Mouse (Mus musculus) midbrain, embryonic 16.5 days (tissue): ENCODE data around the gene Zfp780b. TPM values are rescaled to one million over a fixed set of nuclear protein-coding genes. Genes with fewer than 3 reads are reported as not detected.
"Not testable (repeated sequence)": the region's sequence is repeated elsewhere in the genome, so short reads cannot be mapped to it uniquely, and the experiment has no call there.

ENCODE experiments used
- ATAC-seq: fragments of 200-750 bp; cut with Nextera tagmentation; 2 replicates; pipeline ENCODE4 v1.8.0; 2017; ENCODE audit warnings: moderate TSS enrichment
- H3K27ac ChIP-seq: fragments of 300-500 bp; sonication (generic); 2 replicates; pipeline ENCODE4 v1.5.1; 2014; ENCODE audit warnings: mild to moderate bottlenecking, low read length, mixed read lengths
- H3K27me3 ChIP-seq: fragments of 300-500 bp; sonication (generic); 2 replicates; pipeline ENCODE4 v1.6.1; 2014; ENCODE audit warnings: low read depth, low read length, mixed read lengths; ENCODE audit not compliant: control insufficient read depth, insufficient read depth
- H3K36me3 ChIP-seq: fragments of 300-500 bp; sonication (generic); 2 replicates; pipeline ENCODE4 v1.6.1; 2014; ENCODE audit warnings: mild to moderate bottlenecking, low read length, moderate library complexity, mixed read lengths; ENCODE audit not compliant: control insufficient read depth, insufficient read depth
- H3K4me1 ChIP-seq: fragments of 300-500 bp; sonication (generic); 2 replicates; pipeline ENCODE4 v1.6.1; 2014; ENCODE audit warnings: mild to moderate bottlenecking, low read length, mixed read lengths; ENCODE audit not compliant: control insufficient read depth, insufficient read depth
- H3K4me2 ChIP-seq: fragments of 300-500 bp; sonication (generic); 2 replicates; pipeline ENCODE4 v1.6.1; 2014; ENCODE audit warnings: mild to moderate bottlenecking, low read length, mixed read lengths
- H3K4me3 ChIP-seq: fragments of 300-500 bp; sonication (generic); 2 replicates; pipeline ENCODE4 v1.5.1; 2014; ENCODE audit warnings: low read depth, mild to moderate bottlenecking, low read length, moderate library complexity, mixed read lengths
- H3K9ac ChIP-seq: fragments of 300-500 bp; sonication (generic); 2 replicates; pipeline ENCODE4 v1.6.1; 2014; ENCODE audit warnings: low read depth, low read length, mixed read lengths
- H3K9me3 ChIP-seq: fragments of 300-500 bp; sonication (generic); replicated peaks from 2 replicates; pipeline ENCODE4 v1.6.1; 2014; ENCODE audit warnings: mild to moderate bottlenecking, low read length, mixed read lengths; ENCODE audit not compliant: control insufficient read depth, poor library complexity, severe bottlenecking
- WGBS: fragments of 180-500 bp; shearing (Covaris S2); extraction: QIAGEN DNeasy Blood & Tissue Kit; methylation state at CpG from one replicate; pipeline ENCODE4 v1.1.7; 2014; 5-methylcytosine and 5-hydroxymethylcytosine counted together
- polyA plus RNA-seq: library from polyadenylated mRNA; unstranded; fragments of >200 nt; fragmentation: Nextera tagmentation; extraction: Ambion mirVana; gene quantifications from 2 replicates; pipeline ENCODE4 v1.2.1, GENCODE M21; 2015

Gene Zfp780b
- 31.1 and 36.9 TPM in 2 replicates for polyA plus RNA-seq

DNA sequence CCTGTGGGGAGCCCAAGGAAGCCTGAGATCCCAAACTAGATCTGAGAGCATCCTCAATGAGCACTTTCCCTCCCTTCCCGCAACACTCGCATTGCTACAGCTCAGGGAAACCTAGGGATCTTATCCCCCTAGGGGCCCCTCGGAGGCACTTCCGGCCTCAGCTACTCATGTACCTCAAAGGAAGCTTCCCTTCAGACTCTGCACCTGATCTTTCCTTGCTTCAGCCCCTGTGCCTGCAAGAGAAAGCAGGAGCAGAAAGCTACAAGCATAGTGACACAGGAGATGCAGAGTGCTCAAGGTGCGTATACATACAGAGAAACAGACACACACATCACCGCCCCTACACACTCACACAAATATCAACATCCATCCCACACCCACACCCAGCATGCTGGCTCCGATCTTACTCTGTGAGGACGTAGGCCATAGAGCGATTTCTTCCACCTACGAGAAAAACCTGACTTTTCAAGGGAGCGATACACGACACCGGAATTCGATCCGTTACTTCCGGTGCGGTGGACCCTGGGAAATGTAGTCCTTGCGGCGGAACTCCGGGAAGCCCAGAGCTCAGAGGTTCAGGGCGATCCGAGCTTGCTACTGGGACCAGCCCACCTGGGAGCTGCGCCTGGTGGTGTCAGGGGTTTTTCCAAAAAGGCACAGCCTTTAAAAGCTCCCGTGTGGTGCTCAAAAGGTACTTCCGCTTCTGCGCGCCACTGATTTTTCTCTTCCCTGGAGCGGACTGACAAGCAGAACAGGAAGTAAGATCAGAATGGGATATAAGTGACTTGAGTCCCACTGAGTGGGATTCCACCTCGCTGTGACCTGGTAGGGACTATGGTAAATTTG lies at the start of gene Zfp780b:
TSS of gene Zfp780b (minus strand) at position 489 of the 846 bp plus-strand sequence.
- peak; percentile 84 for ATAC-seq
- Histone ChIP-seq H3K27ac (peak within 1 kb of the TSS; percentile 86), H3K36me3 (no peaks in the 10 kb centered on the region; the same call in 1 of the 2 replicates), H3K4me2 (peak within 1 kb of the TSS; percentile 76), H3K27me3 (no peaks in the 10 kb centered on the region), H3K4me1 (peaks cover 17% of the 10 kb centered on the region), H3K9me3 (peaks cover 19% of the 10 kb centered on the region), H3K4me3 (peak within 1 kb of the TSS; percentile 86), H3K9ac (peak within 1 kb of the TSS; percentile 88)
- under 1% methylated on average over 29 of the region's 29 CpGs for WGBS

GRCm38 (mm10) chr7:28014445-28014810 lies 35.5 kb upstream of the Zfp780b start:
- 21% methylated on average over 7 of the region's 7 CpGs for WGBS
- peak overlapping the region; percentile 69 for H3K27ac ChIP-seq
- H3K9me3 ChIP-seq, result no peaks in the 10 kb centered on the region
- H3K9ac ChIP-seq, result peak overlapping the region; percentile 74
- peak overlapping the region; percentile 72 for H3K4me3 ChIP-seq
- no peaks in the 10 kb centered on the region for H3K27me3 ChIP-seq
- H3K36me3 ChIP-seq, result no peaks in the 10 kb centered on the region
- peak overlapping the region; percentile 90 for H3K4me2 ChIP-seq
- ATAC-seq, result peak; percentile 44; the same call in 1 of the 2 replicates
- H3K4me1 ChIP-seq, result peaks cover 9% of the 10 kb centered on the region

DNA sequence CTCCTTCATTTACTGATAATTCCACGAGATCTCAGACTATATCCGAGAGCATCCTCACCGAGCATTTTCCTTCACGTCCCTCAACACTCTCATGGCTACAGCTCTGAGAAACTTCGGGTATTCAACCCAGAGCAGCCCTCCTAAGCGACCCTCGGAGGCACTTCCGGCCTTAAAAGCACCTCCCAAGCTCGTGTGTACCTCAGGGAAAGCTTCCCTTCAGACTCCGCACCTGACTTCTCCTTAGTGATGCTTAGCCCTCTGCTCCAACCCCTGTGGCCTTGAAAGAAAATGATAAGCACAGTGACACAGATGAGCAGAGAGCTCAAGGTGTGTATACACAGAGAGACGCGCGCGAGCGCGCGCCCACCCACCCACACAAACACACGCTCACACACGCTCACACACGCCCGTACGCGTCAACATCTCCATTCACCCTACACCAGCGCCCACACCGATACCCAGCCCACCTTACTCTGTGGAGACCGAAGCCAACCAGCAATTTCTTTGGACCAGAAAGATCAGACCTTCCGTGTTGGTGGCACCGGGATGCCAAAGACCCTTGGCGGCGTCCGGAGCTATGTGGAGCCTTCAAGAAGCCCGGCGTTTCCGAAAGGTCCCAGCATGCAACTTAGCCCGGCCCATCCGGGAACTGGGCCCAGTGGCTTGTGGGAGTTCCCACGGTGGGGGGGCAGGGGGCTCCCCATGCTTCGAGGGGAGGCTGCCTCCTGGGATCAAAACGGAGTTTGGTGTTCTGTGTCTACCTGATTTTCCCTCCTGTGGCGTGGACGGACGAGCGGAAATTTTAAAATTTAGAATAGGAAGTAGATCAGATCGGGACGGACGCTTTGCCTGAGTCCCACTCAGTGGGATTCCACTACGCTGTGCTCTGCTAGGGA lies 34.8 kb upstream of the Zfp780b start, which contains the start of gene Zfp850:
TSS of gene Zfp850 (minus strand) at position 567 of the 896 bp plus-strand sequence.
- under 1% methylated on average over 47 of the region's 47 CpGs for WGBS
- H3K4me1 ChIP-seq, result peaks cover 9% of the 10 kb centered on the region
- H3K27ac ChIP-seq, result peak within 1 kb of the TSS; percentile 69
- H3K9ac ChIP-seq, result peak within 1 kb of the TSS; percentile 74
- H3K9me3 ChIP-seq, result no peaks in the 10 kb centered on the region
- peak within 1 kb of the TSS; percentile 72 for H3K4me3 ChIP-seq
- peak; percentile 93 for ATAC-seq
- H3K36me3 ChIP-seq, result no peaks in the 10 kb centered on the region
- no peaks in the 10 kb centered on the region for H3K27me3 ChIP-seq
- peak within 1 kb of the TSS; percentile 90 for H3K4me2 ChIP-seq

DNA sequence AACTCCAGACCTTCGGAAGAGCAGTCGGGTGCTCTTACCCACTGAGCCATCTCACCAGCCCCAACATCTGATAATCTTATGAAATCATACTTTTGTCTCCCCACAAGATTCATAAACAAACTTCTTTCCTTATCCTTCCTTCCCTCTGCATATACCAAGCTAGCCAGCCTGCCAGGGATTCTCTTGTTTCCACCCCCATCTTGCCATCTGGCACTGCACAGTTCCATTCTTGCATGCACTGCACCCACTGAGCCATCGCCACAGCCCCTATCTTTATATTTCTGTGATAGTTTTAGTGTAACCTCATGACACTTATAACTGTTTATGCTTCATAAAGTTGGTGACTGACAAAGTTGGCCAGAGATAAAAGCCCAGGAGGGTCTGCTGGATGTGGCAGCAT lies 31.3 kb upstream of the Zfp780b start:
- H3K4me1 ChIP-seq, result peaks cover 9% of the 10 kb centered on the region
- H3K36me3 ChIP-seq, result 0 out of 2 replicates have a peak, but pooled peaks cover 6% of the 10 kb centered on the region
- H3K27me3 ChIP-seq, result no peaks in the 10 kb centered on the region
- ATAC-seq, result no peak
- no peak overlapping the region for H3K9ac ChIP-seq
- H3K9me3 ChIP-seq, result no peaks in the 10 kb centered on the region
- H3K4me2 ChIP-seq, result no peak overlapping the region
- no peak overlapping the region for H3K27ac ChIP-seq
- no peak overlapping the region for H3K4me3 ChIP-seq
- 100% methylated on average over 3 of the region's 3 CpGs for WGBS

- 77% methylated on average over 2 of the region's 2 CpGs for WGBS
- Histone ChIP-seq H3K4me3 (no peak overlapping the region), H3K9me3 (peaks cover 33% of the 10 kb centered on the region), H3K27ac (no peak overlapping the region), H3K4me1 (peaks cover 16% of the 10 kb centered on the region), H3K9ac (no peak overlapping the region), H3K4me2 (no peak overlapping the region), H3K27me3 (no peaks in the 10 kb centered on the region), H3K36me3 (peaks cover 14% of the 10 kb centered on the region)
- ATAC-seq, result no peak
Measured at GRCm38 (mm10) chr7:27982197-27982596, 3.2 kb upstream of the Zfp780b start.

DNA sequence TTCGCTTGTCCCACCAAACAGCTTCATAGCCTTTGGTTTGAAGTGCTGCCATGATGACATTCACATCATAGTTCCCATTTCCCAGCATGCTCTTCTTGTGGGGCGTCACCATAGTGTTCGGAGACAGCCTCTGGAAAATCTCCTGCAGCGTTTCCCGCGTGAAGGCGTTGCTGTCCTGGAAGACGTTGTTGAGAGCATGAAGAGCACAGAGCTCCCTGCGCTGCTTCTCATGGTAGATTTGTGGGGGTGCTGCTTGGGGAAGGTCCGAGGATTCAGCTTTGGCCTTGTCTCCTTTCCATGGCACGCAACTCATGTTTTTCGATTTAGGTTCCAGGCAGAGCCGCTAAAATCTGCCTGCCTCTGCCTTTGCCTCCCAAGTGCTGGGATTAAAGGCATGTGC lies 29.5 kb downstream of the Zfp780b start:
- not testable (repeated sequence) for H3K27ac ChIP-seq, H3K4me1 ChIP-seq, H3K9ac ChIP-seq, ATAC-seq, H3K27me3 ChIP-seq, H3K36me3 ChIP-seq, H3K4me2 ChIP-seq, H3K9me3 ChIP-seq, H3K4me3 ChIP-seq
- whole genome bisulfite sequencing, result 91% methylated on average over 13 of the region's 13 CpGs

GRCm38 (mm10) chr7:27941869-27942268 lies 37.1 kb downstream of the Zfp780b start:
- H3K27ac ChIP-seq, H3K4me3 ChIP-seq, H3K4me1 ChIP-seq, H3K9me3 ChIP-seq, ATAC-seq, H3K4me2 ChIP-seq, H3K9ac ChIP-seq, H3K36me3 ChIP-seq, H3K27me3 ChIP-seq: not testable (repeated sequence)
- WGBS, result 50% methylated on average over 5 of the region's 7 CpGs

DNA sequence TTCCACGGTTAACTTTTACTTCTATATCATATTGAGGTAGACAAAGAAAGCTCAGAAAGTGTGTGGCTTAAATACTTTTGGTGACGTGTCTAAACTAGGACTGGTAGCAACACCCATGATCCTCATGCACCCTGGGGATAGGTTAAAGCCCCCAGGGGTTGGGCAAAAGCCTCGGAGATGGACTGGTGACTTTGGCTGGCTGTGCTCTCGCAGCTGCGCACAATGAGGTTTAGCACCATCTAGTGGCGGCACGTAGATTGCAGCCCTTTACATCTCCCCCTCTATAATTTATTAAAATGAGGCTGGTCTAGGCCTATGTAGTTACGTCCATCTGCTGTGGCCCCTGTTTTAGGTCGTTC lies 45.2 kb downstream of the Zfp780b start:
- not testable (repeated sequence) for H3K27me3 ChIP-seq, H3K4me1 ChIP-seq, H3K9me3 ChIP-seq, H3K9ac ChIP-seq, H3K27ac ChIP-seq, ATAC-seq, H3K36me3 ChIP-seq
- Histone ChIP-seq H3K4me3 (peak overlapping the region; percentile 7; the same call in 1 of the 2 replicates), H3K4me2 (peak overlapping the region; percentile 45)
- 9% methylated on average over 1 of the region's 9 CpGs for WGBS
